Mouse (Mus musculus): ENCODE data around the gene Plppr3.
A peak's percentile ranks its signal among the peaks of the same experiment; 100 is the strongest.

Plppr3 gene

DNA sequence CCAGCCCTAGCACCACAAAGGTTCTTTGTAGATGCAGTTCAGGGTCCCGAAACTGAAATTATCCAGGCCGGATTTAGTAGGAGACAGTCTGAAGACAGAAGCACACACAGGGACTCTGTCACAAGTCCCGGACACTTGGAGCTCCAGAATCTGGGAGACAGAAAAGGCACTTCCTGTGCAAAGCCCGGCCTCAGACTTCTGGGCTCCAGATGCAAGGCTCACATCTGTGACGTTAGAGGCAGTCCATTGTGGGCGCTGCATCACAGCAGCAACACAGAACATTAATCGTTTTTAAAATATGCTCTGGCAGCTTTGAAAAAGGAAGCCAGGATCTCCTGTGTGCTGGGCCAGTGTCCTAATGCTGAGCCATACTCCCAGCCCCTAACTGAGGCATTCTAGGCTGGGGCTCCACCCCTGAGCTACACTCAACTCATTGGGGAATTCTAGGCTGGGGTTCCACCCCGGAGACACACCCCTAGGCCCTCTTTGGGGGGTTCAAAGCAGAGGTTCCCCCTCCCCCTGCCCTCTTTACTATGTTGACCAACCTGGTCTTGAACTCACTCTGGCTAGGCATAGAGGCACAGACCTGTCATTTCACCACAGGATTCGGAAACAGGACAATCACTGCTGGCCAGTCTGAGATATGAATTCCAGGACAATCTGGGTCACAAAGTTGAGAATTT lies 22.2 kb downstream of the Plppr3 start:
- DNase-seq: no peak

- no peak for DNase-seq
Observed at GRCm38 (mm10) chr10:79851653-79852052, 22.8 kb downstream of the Plppr3 start.

DNA sequence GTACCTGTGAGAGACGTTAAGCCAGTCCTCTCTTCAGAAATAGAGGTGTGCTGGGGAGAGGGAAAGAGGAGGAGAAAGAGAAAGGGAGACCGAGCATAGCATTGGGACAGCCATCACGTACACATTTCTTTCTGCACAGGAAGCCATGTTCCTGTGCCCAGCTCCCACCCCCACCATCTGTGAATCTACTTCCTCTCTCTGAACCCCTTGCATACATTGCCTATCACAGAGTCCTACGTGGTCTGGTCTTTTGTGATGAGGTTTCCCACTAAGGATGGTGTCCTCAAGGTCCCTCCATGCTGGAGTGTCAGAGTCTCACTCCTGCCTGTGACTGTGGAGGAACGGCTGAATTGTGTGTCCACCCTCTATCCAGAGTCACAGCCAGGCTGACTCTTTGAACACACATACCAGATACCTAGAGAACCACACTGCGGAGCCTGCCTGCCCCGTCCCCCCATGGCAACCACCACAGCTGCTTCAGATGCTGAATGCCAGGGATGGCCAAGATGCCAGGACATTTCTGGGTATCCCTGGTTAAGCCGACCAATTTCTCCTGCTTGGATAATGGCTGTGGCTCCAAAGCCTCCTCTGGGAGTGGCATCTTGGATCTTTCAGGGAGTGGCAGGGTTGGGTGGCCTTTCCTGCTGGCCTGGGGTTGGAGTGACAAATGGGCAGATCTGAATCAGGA lies 24.3 kb downstream of the Plppr3 start:
- no peak for DNase-seq

DNA sequence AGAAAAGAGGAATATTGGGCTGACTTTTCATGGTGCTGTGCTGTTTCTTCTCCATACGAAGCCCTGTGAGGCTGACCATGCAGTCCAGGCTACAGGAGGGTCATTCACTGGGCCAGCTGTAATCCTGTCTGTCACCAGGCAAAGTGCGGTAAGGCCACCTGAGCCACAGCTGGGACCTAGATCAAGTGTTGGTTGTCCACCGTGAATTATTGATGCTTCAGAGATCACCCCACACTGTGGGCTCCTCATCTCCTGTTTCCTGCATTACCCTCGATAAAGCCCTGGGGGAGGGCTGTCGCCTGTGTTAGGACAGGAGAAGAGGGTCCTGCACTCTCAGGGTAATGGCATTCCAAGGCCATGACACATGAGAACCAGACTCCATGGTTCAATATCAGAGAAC lies 27.9 kb downstream of the Plppr3 start:
- DNase-seq: no peak

DNA sequence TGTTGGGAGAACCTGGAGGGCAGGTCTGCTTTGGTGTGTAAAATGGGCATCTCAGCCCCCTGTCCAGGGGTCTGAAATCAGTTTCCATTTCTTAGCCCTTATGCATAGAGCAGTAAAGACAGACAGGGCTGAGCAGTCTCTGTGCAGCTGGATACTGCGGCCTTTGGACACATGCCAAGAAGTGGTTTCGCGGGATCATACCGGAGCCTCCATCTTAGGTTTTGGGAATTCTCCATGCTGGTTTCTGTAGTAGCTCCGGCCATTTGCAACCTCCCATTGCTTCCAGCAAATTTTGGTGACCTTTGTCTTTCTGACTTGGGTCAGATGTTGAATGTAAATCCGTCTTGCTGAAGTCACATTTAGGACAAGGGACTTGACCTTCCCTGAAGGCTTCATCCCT lies 31.0 kb downstream of the Plppr3 start:
- peak in 1 of 2 experiments; percentile 63 for DNase-seq

- DNase-seq: no peak
Observed at GRCm38 (mm10) chr10:79842322-79842721, 32.1 kb downstream of the Plppr3 start.

- peak; percentile 72 to 76 for DNase-seq
Observed at GRCm38 (mm10) chr10:79840644-79841551, 33.5 kb downstream of the Plppr3 start.

- no peak for DNase-seq
Observed at GRCm38 (mm10) chr10:79840091-79840490, 34.3 kb downstream of the Plppr3 start.

GRCm38 (mm10) chr10:79838151-79838550 lies 36.3 kb downstream of the Plppr3 start:
- DNase-seq: no peak

- DNase-seq: no peak
Observed at GRCm38 (mm10) chr10:79836918-79837317, 37.5 kb downstream of the Plppr3 start.

GRCm38 (mm10) chr10:79834769-79835398 lies 39.5 kb downstream of the Plppr3 start:
- DNase-seq: peak; percentile 90 to 92

- no peak for DNase-seq
Observed at GRCm38 (mm10) chr10:79832786-79833181, 41.6 kb downstream of the Plppr3 start.

DNA sequence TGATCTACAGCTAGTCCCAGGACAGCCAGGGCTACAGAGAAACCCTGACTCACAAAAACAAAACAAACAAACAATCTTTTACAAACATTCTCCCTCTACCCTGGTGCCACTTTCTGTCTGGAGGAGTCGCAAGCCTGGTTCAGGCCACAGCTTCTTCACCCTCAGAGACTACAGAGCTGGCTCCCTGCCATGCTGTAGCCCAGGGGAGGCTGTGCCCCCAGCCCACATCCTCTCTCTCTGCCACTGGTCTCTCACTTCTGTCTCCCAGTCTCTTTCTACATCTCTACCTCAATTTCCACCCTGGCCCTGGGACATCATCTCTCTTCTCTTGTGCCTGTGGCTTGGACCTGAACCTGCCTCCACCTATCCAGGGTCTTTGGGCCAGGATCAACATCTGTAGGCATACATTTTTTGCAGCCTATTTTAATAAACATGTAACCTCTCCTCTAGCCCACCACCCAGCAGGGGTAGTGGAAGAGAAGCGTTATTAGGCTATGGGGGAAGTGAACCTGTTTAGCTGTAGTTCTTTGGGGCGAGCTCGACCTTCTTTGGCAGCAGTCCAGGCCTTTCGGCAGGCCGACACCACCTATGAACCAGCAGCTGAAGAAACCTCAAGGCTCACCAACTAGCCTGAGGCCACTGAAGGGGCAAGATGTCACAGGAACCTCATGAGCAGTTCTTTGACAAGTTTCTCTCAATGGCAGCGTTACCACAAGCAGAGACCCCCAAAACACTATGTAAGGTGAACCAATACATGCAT lies 42.2 kb downstream of the Plppr3 start:
- no peak for DNase-seq

DNA sequence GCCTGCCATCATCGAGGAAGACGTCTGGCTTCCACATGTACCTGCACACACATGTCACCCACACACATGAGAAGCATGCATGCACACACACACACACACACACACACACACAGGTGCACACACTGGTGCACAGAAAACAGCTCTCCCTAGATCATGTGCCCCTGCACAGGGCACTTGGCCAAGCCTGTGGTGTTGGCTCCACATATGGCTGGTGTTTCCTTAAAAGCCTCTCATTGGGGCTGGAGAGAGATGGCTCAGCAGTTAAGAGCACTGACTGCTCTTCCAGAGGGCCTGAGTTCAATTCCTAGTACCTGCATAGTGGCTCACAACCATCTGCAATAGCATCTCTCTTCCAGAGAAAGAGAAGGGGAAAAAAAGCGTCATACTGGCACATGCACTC lies 42.9 kb downstream of the Plppr3 start:
- peak in 1 of 2 experiments; percentile 37 for DNase-seq

- no peak for DNase-seq
Observed at GRCm38 (mm10) chr10:79824413-79824812, 50.0 kb downstream of the Plppr3 start.

- no peak for DNase-seq
Observed at GRCm38 (mm10) chr10:79823011-79823410, 51.4 kb downstream of the Plppr3 start.

DNA sequence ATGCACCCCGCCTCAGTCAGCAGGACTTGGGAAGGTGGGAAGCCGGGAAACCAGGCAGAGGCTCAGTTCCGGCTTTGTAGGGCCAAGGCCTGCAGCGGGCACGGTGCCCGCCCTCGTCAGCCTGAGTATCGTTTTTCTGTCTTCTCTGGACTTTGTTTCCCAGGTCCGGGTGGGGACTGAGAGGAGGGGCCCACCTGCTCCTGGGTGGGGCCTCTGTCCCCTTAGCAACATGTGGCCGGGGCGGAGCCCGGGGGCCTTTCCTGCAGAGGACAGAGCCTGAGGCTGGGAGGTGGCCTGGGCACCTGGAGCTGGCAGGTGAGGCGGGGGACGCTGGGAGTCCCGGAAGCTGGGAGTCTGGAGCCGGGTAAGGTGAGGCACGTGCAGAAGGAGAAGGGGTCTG lies 52.1 kb downstream of the Plppr3 start:
- no peak for DNase-seq

DNA sequence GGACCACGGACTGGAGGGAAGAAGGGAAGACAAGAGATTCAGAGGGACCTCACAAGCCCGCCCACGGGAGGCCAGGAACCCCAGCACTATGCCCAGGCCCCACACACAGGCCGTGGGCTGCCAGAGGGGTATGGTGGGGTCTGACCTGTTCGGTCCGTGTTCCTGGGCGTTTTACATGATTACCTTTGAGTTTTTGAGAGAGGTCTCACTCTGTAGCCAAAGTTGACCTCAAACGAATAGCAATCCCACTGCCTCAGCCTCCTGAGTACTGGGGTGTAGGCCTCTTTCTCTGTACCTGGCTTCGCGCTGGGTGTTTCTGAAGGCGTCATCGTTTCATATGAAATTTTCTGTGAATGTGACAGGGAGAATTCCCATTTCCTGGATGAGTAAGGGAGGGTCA lies 52.7 kb downstream of the Plppr3 start:
- no peak for DNase-seq

DNA sequence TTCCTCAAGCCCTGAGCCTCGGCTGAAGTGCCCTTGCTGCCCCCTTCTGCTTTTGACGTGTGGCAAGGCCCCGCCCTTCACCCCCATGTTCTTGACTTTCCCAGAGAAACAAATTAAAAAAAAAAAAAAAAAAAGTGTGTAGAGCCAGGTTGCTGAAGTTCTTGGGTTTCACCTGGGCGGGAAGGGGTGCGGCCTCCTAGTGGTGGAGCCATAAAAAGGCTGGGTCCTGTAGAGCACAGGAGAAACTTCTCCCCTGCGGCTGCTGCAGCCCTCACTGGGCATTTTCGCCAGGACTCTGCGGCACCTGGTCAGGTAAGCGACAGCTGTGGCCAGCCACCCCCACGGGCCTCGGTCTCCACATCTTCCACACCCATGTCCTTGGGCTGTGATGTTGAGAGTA lies 53.7 kb downstream of the Plppr3 start, which contains the start of gene Misp:
TSS of gene Misp (plus strand) at position 208 of the 400 bp plus-strand sequence.
- DNase-seq: no peak

DNA sequence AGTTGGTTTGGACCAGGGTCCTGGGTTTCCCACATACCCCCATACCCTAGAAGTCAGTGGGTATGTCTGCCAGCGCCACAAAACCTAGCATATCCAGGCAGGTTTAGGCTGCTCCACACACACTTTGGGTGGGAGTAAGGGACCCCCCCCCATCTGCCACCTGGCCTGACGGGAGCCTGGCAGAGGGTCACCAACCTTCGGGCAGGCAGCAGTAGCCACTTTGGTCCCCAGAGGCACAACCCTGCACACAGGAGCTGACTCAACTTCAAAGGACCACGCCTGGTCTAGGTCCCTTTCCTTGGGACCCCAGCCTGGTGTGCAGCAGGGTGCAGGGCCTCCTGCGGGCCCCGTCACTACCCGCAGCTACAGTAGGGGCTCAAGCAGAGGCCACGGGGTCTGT lies 54.2 kb downstream of the Plppr3 start:
- no peak for DNase-seq

DNA sequence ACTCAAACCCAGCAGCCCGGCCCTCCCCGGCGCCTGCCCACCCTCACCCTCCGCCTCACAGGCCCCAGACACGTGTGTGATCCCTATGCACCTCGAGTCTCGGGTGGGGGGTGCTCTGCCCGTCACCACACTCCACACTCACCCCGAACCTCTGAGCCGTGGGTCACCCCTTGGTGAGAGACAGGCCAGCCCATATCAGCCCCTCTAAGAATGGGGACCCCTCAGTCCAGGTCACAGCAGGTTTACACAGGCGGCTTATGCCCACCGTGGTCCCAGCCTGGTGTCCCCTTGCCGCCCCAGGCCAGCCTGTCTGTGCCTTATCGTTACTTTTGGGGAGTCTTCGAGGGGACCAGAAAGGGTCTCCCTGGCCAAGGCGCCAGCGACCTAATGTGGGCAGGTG lies 54.8 kb downstream of the Plppr3 start:
- DNase-seq: no peak

- DNase-seq: no peak
Observed at GRCm38 (mm10) chr10:79818225-79818624, 56.2 kb downstream of the Plppr3 start.
